Mouse (Mus musculus) gastrocnemius, adult 2 months (tissue): ENCODE results near the gene Ikbip. TPM values are rescaled to one million over a fixed set of nuclear protein-coding genes. Genes with fewer than 3 reads are reported as not detected.
A peak's percentile ranks its signal among the peaks of the same experiment; 100 is the strongest.

ENCODE experiments used
- DNase-seq: peaks from one replicate; pipeline ENCODE4 v3.0.0; 2022
- H3K27ac ChIP-seq: fragments of 200-600 bp; 2 replicates; pipeline ENCODE4 v1.8.1; 2022; ENCODE audit warnings: mild to moderate bottlenecking
- H3K4me3 ChIP-seq: fragments of 200-600 bp; 2 replicates; pipeline ENCODE4 v1.8.1; 2022; ENCODE audit warnings: mild to moderate bottlenecking, moderate library complexity
- CTCF ChIP-seq: fragments of 200-600 bp; IDR thresholded peaks from 2 replicates; pipeline ENCODE4 v1.8.1; 2022; ENCODE audit warnings: antibody characterized with exemption, mild to moderate bottlenecking, moderate library complexity
- intact Hi-C: fragments of 180-260 bp; cut with DNase I; formaldehyde crosslinking; loops from one replicate; pipeline ENCODE4 v1.15.1; 2025
- total RNA-seq, 2 experiments: library from RNA; stranded (reverse); gene quantifications; 2 replicates each; pipeline ENCODE4 v1.2.3; 2021

Gene Ikbip
- total RNA-seq, 2 experiments from 2014 or later: 9.6 to 12.9 TPM

GRCm38 (mm10) chr10:91083393-91083927, 720 bp downstream of the Ikbip start:
- DNase-seq: no peak
- intact Hi-C loops: loop anchor here (2.0 kb wide), 1 partner anchor 39 kb away; no protein-coding TSS in a partner anchor
- H3K27ac ChIP-seq: peak overlapping the region; percentile 87
- no peak for TF ChIP-seq CTCF
- H3K4me3 ChIP-seq: peak overlapping the region; percentile 100

GRCm38 (mm10) chr10:91092812-91093211, 10.1 kb downstream of the Ikbip start:
- TF ChIP-seq CTCF: no peak
- H3K27ac ChIP-seq: no peak overlapping the region
- no peak for DNase-seq
- intact Hi-C loops: no loop called here
- no peak overlapping the region for H3K4me3 ChIP-seq

- Histone ChIP-seq H3K4me3 (no peak overlapping the region), H3K27ac (no peak overlapping the region)
- no peak for DNase-seq
- no peak for TF ChIP-seq CTCF
- intact Hi-C loops: no loop called here
Measured at GRCm38 (mm10) chr10:91094251-91095104, 11.7 kb downstream of the Ikbip start.

DNA sequence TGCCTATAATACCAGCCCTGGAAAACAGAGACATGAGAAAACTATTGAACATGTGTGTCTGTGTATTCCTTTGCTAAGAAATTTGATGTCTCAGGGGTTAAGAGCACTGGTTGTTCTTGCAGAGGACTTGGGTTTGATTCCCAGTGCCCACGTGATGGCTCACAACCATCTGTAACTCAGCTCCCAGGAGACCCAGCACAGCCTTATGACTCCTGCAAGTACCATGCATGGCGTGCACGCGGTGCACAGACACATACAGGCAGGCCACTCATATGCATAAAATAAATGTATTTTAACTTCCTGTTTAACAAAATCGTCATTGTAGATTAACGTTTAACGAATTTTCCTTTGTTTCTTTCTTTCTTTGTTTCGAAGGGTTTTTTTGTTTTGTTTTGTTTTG, 15.3 kb downstream of the Ikbip start:
- TF ChIP-seq CTCF: no peak
- intact Hi-C loops: no loop called here
- no peak for DNase-seq
- no peak overlapping the region for H3K4me3 ChIP-seq
- H3K27ac ChIP-seq: no peak overlapping the region

DNA sequence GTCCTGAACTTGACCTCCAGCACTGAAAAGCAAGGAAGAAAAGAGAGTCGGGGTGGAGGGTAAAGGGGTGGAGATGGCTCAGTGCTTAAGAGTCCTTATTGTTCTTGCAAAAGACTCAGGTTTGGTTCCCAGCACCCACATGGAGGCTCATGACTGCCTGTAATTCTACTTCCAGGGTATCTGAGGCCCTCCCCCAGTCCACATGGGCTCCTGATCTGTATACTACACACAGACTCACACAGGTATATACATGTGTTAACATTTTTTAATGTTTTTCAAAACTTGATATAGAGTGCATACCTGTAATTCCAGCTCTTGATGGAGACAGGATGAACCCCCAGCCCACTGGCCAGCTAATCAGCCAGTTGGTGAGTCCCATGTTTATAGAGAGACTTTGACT, 17.4 kb downstream of the Ikbip start:
- intact Hi-C loops: no loop called here
- no peak for DNase-seq
- TF ChIP-seq CTCF: no peak
- H3K4me3 ChIP-seq: no peak overlapping the region
- H3K27ac ChIP-seq: no peak overlapping the region

DNA sequence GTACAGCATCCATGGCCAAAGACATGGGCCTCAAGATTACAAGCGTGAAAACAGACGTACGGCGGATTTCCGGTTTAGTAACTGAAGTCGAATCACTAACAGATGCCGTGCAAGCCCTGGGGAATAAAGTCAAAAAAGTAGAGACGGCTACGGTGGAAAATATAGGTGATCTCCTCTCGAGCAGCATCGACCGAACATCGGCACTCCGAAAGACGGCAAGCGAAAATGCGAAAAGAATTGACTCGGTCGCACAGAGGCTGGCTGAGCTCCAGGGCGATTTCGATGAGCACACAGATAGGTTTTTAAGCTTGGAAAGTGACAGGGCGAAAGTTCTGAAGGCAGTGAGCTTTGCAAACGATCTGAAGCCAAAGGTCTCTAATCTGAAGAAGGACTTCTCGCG, 19.2 kb downstream of the Ikbip start:
- no peak for DNase-seq
- H3K4me3 ChIP-seq: no peak overlapping the region
- TF ChIP-seq CTCF: no peak
- H3K27ac ChIP-seq: no peak overlapping the region
- intact Hi-C loops: no loop called here

GRCm38 (mm10) chr10:91102799-91103590, 20.3 kb downstream of the Ikbip start:
- no peak overlapping the region for H3K4me3 ChIP-seq
- no peak for DNase-seq
- intact Hi-C loops: no loop called here
- no peak for TF ChIP-seq CTCF
- H3K27ac ChIP-seq: no peak overlapping the region

GRCm38 (mm10) chr10:91105981-91106380, 23.2 kb downstream of the Ikbip start:
- no peak for DNase-seq
- no peak for TF ChIP-seq CTCF
- Histone ChIP-seq H3K4me3 (no peak overlapping the region), H3K27ac (no peak overlapping the region)
- intact Hi-C loops: no loop called here

DNA sequence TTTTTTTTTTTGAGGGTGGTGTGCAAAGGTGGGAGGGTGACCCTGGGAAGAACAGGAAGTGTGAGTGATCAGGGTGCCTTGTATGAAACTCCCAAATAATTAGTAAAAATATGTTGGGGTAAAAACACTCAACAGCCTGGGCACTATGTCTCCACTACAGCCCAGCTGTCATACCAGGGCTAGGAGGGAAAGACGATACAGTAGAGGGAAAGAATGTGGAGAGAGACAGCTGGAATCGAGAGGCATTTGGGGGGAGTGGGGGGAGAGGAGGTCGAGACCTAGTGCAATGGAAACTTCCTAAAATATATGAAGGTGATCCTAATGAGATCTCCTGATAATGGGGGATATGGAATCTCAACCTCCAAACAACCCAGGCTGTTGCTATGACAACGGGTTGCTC, 27.1 kb downstream of the Ikbip start:
- intact Hi-C loops: no loop called here
- Histone ChIP-seq H3K4me3 (no peak overlapping the region), H3K27ac (no peak overlapping the region)
- no peak for DNase-seq
- no peak for TF ChIP-seq CTCF

DNA sequence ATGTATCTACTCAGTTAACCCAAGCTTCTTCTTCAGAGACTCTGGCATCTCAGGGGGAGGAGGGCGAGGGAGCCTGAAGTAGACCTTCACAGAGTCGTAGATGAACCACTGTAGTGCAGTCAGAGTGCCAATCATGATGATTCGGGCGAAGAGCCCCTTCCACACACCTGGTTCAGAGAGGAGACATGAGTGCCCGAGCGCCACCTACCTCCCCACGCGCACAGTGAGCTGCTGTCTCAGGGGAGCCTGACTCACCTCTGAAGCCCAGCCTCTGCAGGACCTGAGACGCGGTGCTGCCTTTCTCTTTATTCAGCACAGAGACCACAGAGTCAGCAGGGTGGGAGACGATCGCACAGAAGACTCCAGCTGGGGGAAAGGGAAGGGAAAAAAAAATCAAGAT, 34.2 kb downstream of the Ikbip start:
- DNase-seq: no peak
- intact Hi-C loops: no loop called here
- no peak overlapping the region for H3K4me3 ChIP-seq
- no peak overlapping the region for H3K27ac ChIP-seq
- TF ChIP-seq CTCF: no peak

DNA sequence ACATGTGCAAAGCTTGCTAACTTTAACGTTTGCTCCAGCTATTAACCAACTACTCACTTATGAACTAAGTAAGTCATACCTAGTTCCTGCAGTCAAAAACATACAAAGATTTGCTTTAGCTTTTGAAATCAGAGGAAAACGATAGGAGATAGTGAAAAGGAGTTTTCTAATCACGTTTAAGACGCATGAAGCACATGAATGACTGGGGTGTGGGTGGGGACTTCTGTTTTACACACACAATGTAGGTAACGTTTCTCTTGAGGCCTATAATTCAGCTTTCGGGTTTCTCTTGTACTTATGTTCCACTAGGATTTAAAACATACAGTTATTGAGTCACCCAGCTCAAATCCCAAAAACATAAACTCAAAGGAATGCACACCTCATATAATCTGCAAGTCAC, 39.9 kb downstream of the Ikbip start:
- Histone ChIP-seq H3K4me3 (peak overlapping the region; percentile 98), H3K27ac (peak overlapping the region; percentile 100)
- TF ChIP-seq CTCF: no peak
- intact Hi-C loops: loop anchor here (2.0 kb wide), 1 partner anchor 40 kb away; the partner anchor contains the start of genes Apaf1 and Ikbip
- DNase-seq: no peak

- DNase-seq: peak; percentile 80
- intact Hi-C loops: loop anchor here (2.0 kb wide), 1 partner anchor 41 kb away; the partner anchor contains the start of genes Apaf1 and Ikbip
- H3K27ac ChIP-seq: peak overlapping the region; percentile 100
- peak overlapping the region; percentile 98 for H3K4me3 ChIP-seq
- TF ChIP-seq CTCF: no peak
Measured at GRCm38 (mm10) chr10:91123281-91123827, 40.6 kb downstream of the Ikbip start.
